Mouse (Mus musculus) hindbrain, embryonic 10.5 days (tissue): ENCODE data around the gene Olfr1423. TPM values are rescaled to one million over a fixed set of nuclear protein-coding genes. Genes with fewer than 3 reads are reported as not detected.
"Not testable (repeated sequence)": the region's sequence is repeated elsewhere in the genome, so short reads cannot be mapped to it uniquely, and the experiment has no call there.

Experiments used
- DNase-seq: peaks from one replicate; pipeline ENCODE4 v3.0.0-alpha.2; 2017; ENCODE audit warnings: low spot score
- H3K27ac ChIP-seq: fragments of 300-500 bp; sonication (generic); 2 replicates; pipeline ENCODE4 v1.5.1; 2016; ENCODE audit warnings: mild to moderate bottlenecking, moderate library complexity
- H3K27me3 ChIP-seq: fragments of 300-500 bp; sonication (generic); 2 replicates; pipeline ENCODE4 v1.6.1; 2016; ENCODE audit warnings: mild to moderate bottlenecking; ENCODE audit not compliant: poor library complexity, insufficient read depth, severe bottlenecking
- H3K36me3 ChIP-seq: fragments of 300-500 bp; sonication (generic); 2 replicates; pipeline ENCODE4 v1.6.1; 2016; ENCODE audit warnings: mild to moderate bottlenecking, moderate library complexity
- H3K4me1 ChIP-seq: fragments of 300-500 bp; sonication (generic); replicated peaks from 2 replicates; pipeline ENCODE4 v1.6.1; 2016; ENCODE audit warnings: mild to moderate bottlenecking
- H3K4me3 ChIP-seq: fragments of 300-500 bp; sonication (generic); 2 replicates; pipeline ENCODE4 v1.5.1; 2016; ENCODE audit warnings: mild to moderate bottlenecking, moderate library complexity
- H3K9me3 ChIP-seq: fragments of 300-500 bp; sonication (generic); 2 replicates; pipeline ENCODE4 v1.6.1; 2016; ENCODE audit warnings: mild to moderate bottlenecking, moderate library complexity
- WGBS: fragments of 180-500 bp; shearing (Covaris S2); methylation state at CpG from one replicate; pipeline ENCODE4 v1.1.7; 2016; 5-methylcytosine and 5-hydroxymethylcytosine counted together
- polyA plus RNA-seq: library from polyadenylated mRNA; unstranded; fragments of >200 nt; fragmentation: Nextera tagmentation; extraction: Ambion mirVana; gene quantifications from 2 replicates; pipeline ENCODE4 v1.2.1, GENCODE M21; 2016

Olfr1423 gene
- 0.03 and 0.04 TPM in 2 replicates for polyA plus RNA-seq

DNA sequence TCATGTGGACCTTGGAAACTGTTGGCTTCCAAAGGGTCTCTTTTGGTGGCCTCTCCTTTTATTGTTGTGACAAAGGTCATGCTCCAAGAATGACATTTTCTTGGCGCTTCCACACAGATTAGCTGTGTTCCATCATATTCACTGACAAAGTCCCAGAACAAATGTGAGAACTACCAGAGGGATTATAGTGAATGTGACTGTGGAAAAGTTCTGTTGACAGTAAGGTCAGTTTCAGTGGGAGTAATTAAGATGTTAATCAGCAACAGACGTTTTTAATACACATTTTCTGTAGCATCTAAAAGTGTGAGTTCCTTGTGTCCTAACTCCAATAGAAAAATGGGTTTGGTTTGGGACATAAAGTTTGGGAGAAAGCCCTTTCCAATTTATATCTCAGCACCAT, at the start of gene Olfr1423:
Olfr1423 (minus strand) TSS at position 101 of the 400 bp plus-strand sequence.
- WGBS = 68% methylated on average over 2 of the region's 2 CpGs
- H3K4me1 ChIP-seq = no peaks in the 10 kb centered on the region
- no peak for DNase-seq

GRCm38 (mm10) chr19:12077631-12078030, 36.5 kb upstream of the Olfr1423 start, which contains the start of gene Olfr1425:
Gene Olfr1425 (minus strand): TSS chr19:12077731.
- H3K9me3 ChIP-seq, DNase-seq, H3K27ac ChIP-seq, H3K4me1 ChIP-seq, H3K36me3 ChIP-seq, H3K4me3 ChIP-seq, H3K27me3 ChIP-seq: not testable (repeated sequence)
- WGBS = 91% methylated on average over 4 of the region's 4 CpGs

More for the DNA sequence above, at the start of gene Olfr1423:
- Histone ChIP-seq H3K36me3 (no peaks in the 10 kb centered on the region), H3K9me3 (no peaks in the 10 kb centered on the region), H3K27me3 (no peaks in the 10 kb centered on the region), H3K4me3 (no peak within 1 kb of the TSS), H3K27ac (no peak within 1 kb of the TSS)

- not testable (repeated sequence) for H3K36me3 ChIP-seq, H3K27me3 ChIP-seq, H3K4me1 ChIP-seq, H3K9me3 ChIP-seq, H3K4me3 ChIP-seq, H3K27ac ChIP-seq, DNase-seq
- WGBS = 84% methylated on average over 1 of the region's 1 CpGs
These were observed 28.4 kb upstream of the Olfr1423 start for GRCm38 (mm10) chr19:12069546-12069945.

DNA sequence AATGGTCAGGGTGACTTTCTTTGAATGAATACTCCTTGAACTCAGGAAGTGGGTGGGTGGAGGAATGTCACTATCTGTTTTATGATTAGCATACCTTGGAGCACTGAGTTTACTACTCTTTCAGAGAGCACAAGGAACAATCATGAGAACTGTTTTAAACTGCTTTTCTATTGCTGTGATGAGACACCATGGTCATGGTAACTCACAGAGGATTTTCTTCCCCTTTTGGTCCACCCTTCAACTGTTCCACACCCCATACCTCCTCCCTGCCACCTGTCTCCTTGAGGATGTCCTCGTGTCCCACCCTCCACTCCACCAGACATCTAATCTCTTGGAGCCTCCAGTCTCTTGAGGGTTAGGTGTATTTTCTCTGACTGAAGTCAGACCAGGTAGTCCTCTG, 26.7 kb upstream of the Olfr1423 start:
- DNase-seq, H3K27ac ChIP-seq, H3K27me3 ChIP-seq, H3K4me3 ChIP-seq, H3K9me3 ChIP-seq, H3K36me3 ChIP-seq, H3K4me1 ChIP-seq: not testable (repeated sequence)
- 54% methylated on average over 1 of the region's 1 CpGs for WGBS

DNA sequence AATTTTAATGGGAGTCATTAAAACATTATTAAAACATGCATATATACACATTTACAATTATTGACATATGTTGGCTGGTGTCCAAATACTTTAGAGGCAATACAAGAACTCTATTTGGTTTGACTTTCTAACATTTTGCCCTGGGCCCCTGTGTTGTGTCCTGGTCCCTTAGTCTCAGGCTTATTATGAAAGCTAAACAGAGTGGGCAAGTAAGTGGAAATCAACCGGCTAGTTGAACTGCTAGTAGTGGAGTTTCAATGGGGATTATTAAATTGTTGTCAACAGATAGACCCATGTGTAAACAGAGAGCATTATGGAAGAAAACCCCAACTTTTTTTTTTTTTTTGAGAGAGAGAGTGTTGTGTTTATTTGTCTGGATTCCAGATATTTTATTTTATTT, 21.5 kb upstream of the Olfr1423 start, which contains the start of gene Olfr1424:
Olfr1424 (minus strand) TSS at position 101 of the 400 bp plus-strand sequence.
- not testable (repeated sequence) for H3K36me3 ChIP-seq, H3K4me1 ChIP-seq, H3K4me3 ChIP-seq, H3K27me3 ChIP-seq, H3K27ac ChIP-seq, H3K9me3 ChIP-seq, DNase-seq
- 88% methylated on average over 1 of the region's 1 CpGs for WGBS

DNA sequence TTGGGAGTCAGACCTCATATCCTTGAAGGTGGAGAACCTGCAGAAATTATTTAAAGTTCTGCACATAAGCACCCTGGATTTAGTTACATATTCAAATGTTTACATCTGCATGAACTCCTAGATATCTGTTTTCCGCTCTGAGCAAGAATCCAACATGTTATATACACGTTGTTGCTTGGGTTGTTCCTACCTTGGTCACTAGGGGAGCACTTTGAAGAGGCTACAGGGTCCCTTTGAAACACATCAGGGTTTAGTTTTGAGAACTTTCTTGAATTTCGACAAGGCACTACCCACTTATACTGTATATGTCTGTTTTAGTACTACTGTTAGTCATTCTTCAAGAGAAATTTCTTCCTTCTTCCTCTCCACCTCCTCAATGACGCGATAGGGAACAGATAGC, 2.0 kb upstream of the Olfr1423 start:
- no peaks in the 10 kb centered on the region for H3K4me1 ChIP-seq
- H3K27me3 ChIP-seq = no peaks in the 10 kb centered on the region
- H3K27ac ChIP-seq = no peak overlapping the region
- WGBS = 83% methylated on average over 5 of the region's 5 CpGs
- DNase-seq = no peak
- no peak overlapping the region for H3K4me3 ChIP-seq
- H3K9me3 ChIP-seq = no peaks in the 10 kb centered on the region
- H3K36me3 ChIP-seq = no peaks in the 10 kb centered on the region

DNA sequence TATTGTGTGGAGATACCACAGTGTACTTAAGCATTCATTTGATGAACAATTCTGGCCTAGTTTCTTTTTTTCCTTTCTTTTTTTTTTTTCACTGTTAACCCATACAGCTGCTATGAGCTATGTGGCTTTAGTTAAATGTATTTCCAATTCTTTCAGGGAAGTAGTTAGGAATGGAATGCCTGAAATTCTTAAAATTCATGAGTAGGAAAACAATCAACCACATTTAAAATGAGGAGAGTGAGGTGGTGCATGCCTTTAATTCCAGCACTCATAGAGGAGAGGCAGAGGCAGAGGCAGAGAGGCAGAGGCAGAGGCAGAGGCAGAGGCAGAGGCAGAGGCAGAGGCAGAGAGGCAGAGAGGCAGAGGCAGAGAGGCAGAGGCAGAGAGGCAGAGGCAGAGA, 3.4 kb downstream of the Olfr1423 start:
- Histone ChIP-seq H3K36me3 (no peaks in the 10 kb centered on the region), H3K4me1 (no peaks in the 10 kb centered on the region), H3K9me3 (no peaks in the 10 kb centered on the region), H3K27ac (no peak overlapping the region), H3K27me3 (no peaks in the 10 kb centered on the region), H3K4me3 (no peak overlapping the region)
- no peak for DNase-seq

- no peaks in the 10 kb centered on the region for H3K4me1 ChIP-seq
- H3K27ac ChIP-seq = no peak overlapping the region
- no peaks in the 10 kb centered on the region for H3K36me3 ChIP-seq
- H3K4me3 ChIP-seq = no peak overlapping the region
- no peak for DNase-seq
- H3K27me3 ChIP-seq = no peaks in the 10 kb centered on the region
- 94% methylated on average over 2 of the region's 2 CpGs for WGBS
- no peaks in the 10 kb centered on the region for H3K9me3 ChIP-seq
These were observed 14.5 kb downstream of the Olfr1423 start for GRCm38 (mm10) chr19:12026606-12027005.

- Histone ChIP-seq H3K36me3 (no peaks in the 10 kb centered on the region), H3K27me3 (no peaks in the 10 kb centered on the region), H3K27ac (no peak overlapping the region), H3K4me1 (no peaks in the 10 kb centered on the region), H3K4me3 (no peak overlapping the region), H3K9me3 (no peaks in the 10 kb centered on the region)
- DNase-seq = no peak
- WGBS = 89% methylated on average over 3 of the region's 3 CpGs
These were observed 15.8 kb downstream of the Olfr1423 start for GRCm38 (mm10) chr19:12025333-12025732.

DNA sequence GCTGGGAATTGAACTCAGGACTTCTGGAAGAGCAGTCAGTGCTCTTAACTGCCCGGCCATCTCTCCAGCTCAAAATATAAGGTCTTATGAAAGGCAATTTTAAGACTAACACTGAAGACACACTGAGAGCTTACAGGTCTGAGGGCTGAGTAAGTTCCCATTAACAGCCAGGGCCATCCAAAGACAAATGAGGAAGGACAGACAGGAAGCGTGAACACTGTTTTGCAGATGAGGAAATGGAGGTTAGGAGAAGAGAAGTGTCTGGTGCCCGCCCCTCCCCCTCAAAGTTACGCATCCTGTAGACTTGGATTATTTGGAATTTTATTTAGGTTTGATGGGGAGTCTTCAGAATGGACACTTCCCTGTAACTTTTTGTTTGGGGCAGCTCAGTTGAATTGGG, 17.0 kb downstream of the Olfr1423 start:
- no peak overlapping the region for H3K27ac ChIP-seq
- no peaks in the 10 kb centered on the region for H3K27me3 ChIP-seq
- H3K36me3 ChIP-seq = no peaks in the 10 kb centered on the region
- WGBS = 93% methylated on average over 4 of the region's 4 CpGs
- no peak for DNase-seq
- no peaks in the 10 kb centered on the region for H3K9me3 ChIP-seq
- no peak overlapping the region for H3K4me3 ChIP-seq
- peaks cover 2% of the 10 kb centered on the region; the same call in 1 of the 2 replicates for H3K4me1 ChIP-seq

GRCm38 (mm10) chr19:12016192-12016591, 24.9 kb downstream of the Olfr1423 start:
- peaks cover 6% of the 10 kb centered on the region for H3K4me1 ChIP-seq
- H3K9me3 ChIP-seq = no peaks in the 10 kb centered on the region
- WGBS = 51% methylated on average over 4 of the region's 4 CpGs
- no peak overlapping the region for H3K27ac ChIP-seq
- H3K36me3 ChIP-seq = no peaks in the 10 kb centered on the region
- no peaks in the 10 kb centered on the region for H3K27me3 ChIP-seq
- H3K4me3 ChIP-seq = no peak overlapping the region
- no peak for DNase-seq

DNA sequence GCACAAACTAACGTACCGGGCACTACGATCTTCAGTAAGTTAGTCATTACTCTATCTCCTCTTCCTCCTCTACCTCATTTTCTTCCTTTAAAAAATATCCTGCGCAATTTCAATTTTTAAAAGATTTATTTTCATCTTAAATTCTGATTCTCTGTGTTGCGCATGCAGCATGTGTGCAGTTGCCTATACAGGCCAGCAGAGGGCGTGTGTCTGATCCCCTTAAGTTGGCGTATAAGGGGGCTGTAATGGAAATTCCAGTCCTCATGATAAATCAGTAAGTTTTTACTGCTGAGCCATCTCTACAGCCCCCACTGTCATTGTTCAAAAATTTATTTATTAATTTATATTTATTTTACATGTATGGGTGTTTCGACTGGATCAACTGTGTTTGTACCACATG, 25.4 kb downstream of the Olfr1423 start:
- WGBS = 70% methylated on average over 8 of the region's 8 CpGs
- no peak overlapping the region for H3K27ac ChIP-seq
- H3K4me3 ChIP-seq = no peak overlapping the region
- H3K27me3 ChIP-seq = no peaks in the 10 kb centered on the region
- DNase-seq = no peak
- H3K36me3 ChIP-seq = no peaks in the 10 kb centered on the region
- H3K9me3 ChIP-seq = no peaks in the 10 kb centered on the region
- H3K4me1 ChIP-seq = peaks cover 6% of the 10 kb centered on the region

GRCm38 (mm10) chr19:12013228-12013627, 27.9 kb downstream of the Olfr1423 start:
- peaks cover 7% of the 10 kb centered on the region; the same call in 1 of the 2 replicates for H3K4me1 ChIP-seq
- peak overlapping the region; percentile 69 for H3K4me3 ChIP-seq
- WGBS = under 1% methylated on average over 9 of the region's 12 CpGs
- DNase-seq = peak; percentile 47
- H3K27ac ChIP-seq = peak overlapping the region; percentile 84
- H3K36me3 ChIP-seq = no peaks in the 10 kb centered on the region
- no peaks in the 10 kb centered on the region for H3K27me3 ChIP-seq
- no peaks in the 10 kb centered on the region for H3K9me3 ChIP-seq

GRCm38 (mm10) chr19:12012615-12013014, 28.5 kb downstream of the Olfr1423 start:
- no peaks in the 10 kb centered on the region for H3K36me3 ChIP-seq
- H3K4me1 ChIP-seq = peaks cover 13% of the 10 kb centered on the region
- H3K27me3 ChIP-seq = no peaks in the 10 kb centered on the region
- H3K4me3 ChIP-seq = peak overlapping the region; percentile 69
- no peak for DNase-seq
- H3K27ac ChIP-seq = peak overlapping the region; percentile 84
- H3K9me3 ChIP-seq = no peaks in the 10 kb centered on the region
- WGBS = 1% methylated on average over 10 of the region's 10 CpGs
